Mouse (Mus musculus) forebrain, embryonic 11.5 days (tissue): ENCODE data around the gene Nfe2l1. TPM values are rescaled to one million over a fixed set of nuclear protein-coding genes. Genes with fewer than 3 reads are reported as not detected.

Experiments used
- ATAC-seq: fragments of 200-750 bp; cut with Nextera tagmentation; replicated peaks from 2 replicates; pipeline ENCODE4 v1.8.0; 2017; ENCODE audit warnings: moderate TSS enrichment; ENCODE audit not compliant: low FRiP score
- DNase-seq: peaks from one replicate; pipeline ENCODE4 v3.0.0-alpha.2; 2017; ENCODE audit warnings: low spot score
- H3K27ac ChIP-seq: fragments of 300-500 bp; sonication (generic); 2 replicates; pipeline ENCODE4 v1.5.1; 2014; ENCODE audit warnings: low read depth, low read length
- H3K27me3 ChIP-seq: fragments of 300-500 bp; sonication (generic); 2 replicates; pipeline ENCODE4 v1.6.1; 2014; ENCODE audit warnings: mild to moderate bottlenecking, low read length, mixed read lengths; ENCODE audit not compliant: control insufficient read depth, insufficient read depth
- H3K36me3 ChIP-seq: fragments of 300-500 bp; sonication (generic); 2 replicates; pipeline ENCODE4 v1.6.1; 2014; ENCODE audit warnings: mild to moderate bottlenecking, low read length, moderate library complexity, mixed read lengths; ENCODE audit not compliant: control insufficient read depth, insufficient read depth
- H3K4me1 ChIP-seq: fragments of 300-500 bp; sonication (generic); replicated peaks from 2 replicates; pipeline ENCODE4 v1.6.1; 2014; ENCODE audit warnings: low read length, mixed read lengths; ENCODE audit not compliant: control insufficient read depth, insufficient read depth
- H3K4me2 ChIP-seq: fragments of 300-500 bp; sonication (generic); 2 replicates; pipeline ENCODE4 v1.6.1; 2014; ENCODE audit warnings: low read depth, mild to moderate bottlenecking, low read length, moderate library complexity, mixed read lengths; ENCODE audit not compliant: severe bottlenecking
- H3K4me3 ChIP-seq: fragments of 300-500 bp; sonication (generic); 2 replicates; pipeline ENCODE4 v1.5.1; 2014; ENCODE audit warnings: low read depth, low read length
- H3K9ac ChIP-seq: fragments of 300-500 bp; sonication (generic); 2 replicates; pipeline ENCODE4 v1.6.1; 2014; ENCODE audit warnings: low read length
- H3K9me3 ChIP-seq: fragments of 300-500 bp; sonication (generic); 2 replicates; pipeline ENCODE4 v1.6.1; 2016; ENCODE audit warnings: low read length, mixed read lengths; ENCODE audit not compliant: control insufficient read depth
- WGBS: fragments of 180-500 bp; shearing (Covaris S2); extraction: QIAGEN DNeasy Blood & Tissue Kit; methylation state at CpG from one replicate; pipeline ENCODE4 v1.1.7; 2014; 5-methylcytosine and 5-hydroxymethylcytosine counted together
- polyA plus RNA-seq: library from polyadenylated mRNA; unstranded; fragments of >200 nt; fragmentation: Nextera tagmentation; extraction: Ambion mirVana; gene quantifications from 2 replicates; pipeline ENCODE4 v1.2.1, GENCODE M21; 2014

Gene Nfe2l1
- 38.6 and 42.9 TPM in 2 replicates for polyA plus RNA-seq

GRCm38 (mm10) chr11:96829813-96830538 lies at the start of gene Nfe2l1:
TSS of gene Nfe2l1 (minus strand) at chr11:96829968.
- H3K4me1 ChIP-seq: peaks cover 22% of the 10 kb centered on the region; the same call in 1 of the 2 replicates
- no peaks in the 10 kb centered on the region for H3K9me3 ChIP-seq
- ATAC-seq (peak; percentile 99), DNase-seq (peak; percentile 97)
- H3K27me3 ChIP-seq: no peaks in the 10 kb centered on the region
- H3K27ac ChIP-seq: peak within 1 kb of the TSS; percentile 96
- under 1% methylated on average over 51 of the region's 51 CpGs for WGBS
- H3K9ac ChIP-seq: peak within 1 kb of the TSS; percentile 82
- peak within 1 kb of the TSS; percentile 69 for H3K4me3 ChIP-seq
- peak within 1 kb of the TSS; percentile 74 for H3K4me2 ChIP-seq
- no peaks in the 10 kb centered on the region for H3K36me3 ChIP-seq

- DNase-seq (no peak), ATAC-seq (no peak)
- Histone ChIP-seq H3K27me3 (no peaks in the 10 kb centered on the region), H3K4me1 (peaks cover 43% of the 10 kb centered on the region), H3K36me3 (no peaks in the 10 kb centered on the region), H3K4me2 (no peak overlapping the region), H3K9me3 (no peaks in the 10 kb centered on the region), H3K27ac (peak overlapping the region; percentile 90), H3K4me3 (no peak overlapping the region), H3K9ac (peak overlapping the region; percentile 37)
- WGBS: 8% methylated on average over 7 of the region's 7 CpGs
These were observed 49.6 kb upstream of the Nfe2l1 start for GRCm38 (mm10) chr11:96879359-96879758.

- Histone ChIP-seq H3K27me3 (no peaks in the 10 kb centered on the region), H3K9me3 (no peaks in the 10 kb centered on the region), H3K36me3 (no peaks in the 10 kb centered on the region), H3K4me1 (peaks cover 47% of the 10 kb centered on the region), H3K4me2 (no peak overlapping the region), H3K27ac (peak overlapping the region; percentile 90), H3K9ac (no peak overlapping the region), H3K4me3 (no peak overlapping the region)
- ATAC-seq: no peak
- DNase-seq: no peak
- WGBS: 29% methylated on average over 3 of the region's 3 CpGs
These were observed 48.9 kb upstream of the Nfe2l1 start for GRCm38 (mm10) chr11:96878715-96879114.

- H3K4me1 ChIP-seq: peaks cover 60% of the 10 kb centered on the region
These were observed 47.3 kb upstream of the Nfe2l1 start for GRCm38 (mm10) chr11:96877071-96877470.

GRCm38 (mm10) chr11:96876300-96877040 lies 46.7 kb upstream of the Nfe2l1 start:
- peak overlapping the region; percentile 50 for H3K4me2 ChIP-seq
- H3K36me3 ChIP-seq: no peaks in the 10 kb centered on the region
- H3K9ac ChIP-seq: peak overlapping the region; percentile 73
- H3K4me1 ChIP-seq: peaks cover 60% of the 10 kb centered on the region
- DNase-seq (peak; percentile 71), ATAC-seq (peak; percentile 54)
- no peaks in the 10 kb centered on the region for H3K27me3 ChIP-seq
- peak overlapping the region; percentile 14; the same call in 1 of the 2 replicates for H3K4me3 ChIP-seq
- H3K27ac ChIP-seq: peak overlapping the region; percentile 100
- no peaks in the 10 kb centered on the region for H3K9me3 ChIP-seq
- 2% methylated on average over 13 of the region's 13 CpGs for WGBS

More at GRCm38 (mm10) chr11:96877071-96877470, 47.3 kb upstream of the Nfe2l1 start:
- peak overlapping the region; percentile 73 for H3K9ac ChIP-seq
- no peaks in the 10 kb centered on the region for H3K9me3 ChIP-seq
- peak overlapping the region; percentile 50; the same call in 1 of the 2 replicates for H3K4me2 ChIP-seq
- 41% methylated on average over 4 of the region's 4 CpGs for WGBS
- no peaks in the 10 kb centered on the region for H3K27me3 ChIP-seq
- H3K27ac ChIP-seq: peak overlapping the region; percentile 100
- no peak for ATAC-seq
- DNase-seq: no peak
- H3K4me3 ChIP-seq: no peak overlapping the region
- no peaks in the 10 kb centered on the region for H3K36me3 ChIP-seq

- H3K9me3 ChIP-seq: no peaks in the 10 kb centered on the region
- peak overlapping the region; percentile 50; the same call in 1 of the 2 replicates for H3K4me2 ChIP-seq
- no peaks in the 10 kb centered on the region for H3K27me3 ChIP-seq
- DNase-seq: peak; percentile 97
- ATAC-seq: peak; percentile 83
- H3K36me3 ChIP-seq: no peaks in the 10 kb centered on the region
- WGBS: under 1% methylated on average over 35 of the region's 35 CpGs
- H3K9ac ChIP-seq: peak overlapping the region; percentile 55
- H3K27ac ChIP-seq: peak overlapping the region; percentile 100
- H3K4me3 ChIP-seq: peak overlapping the region; percentile 14; the same call in 1 of the 2 replicates
- H3K4me1 ChIP-seq: peaks cover 62% of the 10 kb centered on the region
These were observed 46.0 kb upstream of the Nfe2l1 start for GRCm38 (mm10) chr11:96875745-96876144.

GRCm38 (mm10) chr11:96875270-96875669 lies 45.5 kb upstream of the Nfe2l1 start:
- DNase-seq: no peak

GRCm38 (mm10) chr11:96873601-96874140 lies 43.9 kb upstream of the Nfe2l1 start:
- WGBS: 5% methylated on average over 11 of the region's 11 CpGs
- ATAC-seq (peak; percentile 5; the same call in 1 of the 2 replicates), DNase-seq (peak; percentile 76)
- Histone ChIP-seq H3K36me3 (no peaks in the 10 kb centered on the region), H3K4me2 (peak overlapping the region; percentile 21; the same call in 1 of the 2 replicates), H3K27me3 (no peaks in the 10 kb centered on the region), H3K4me1 (peaks cover 54% of the 10 kb centered on the region), H3K27ac (peak overlapping the region; percentile 100), H3K4me3 (no peak overlapping the region), H3K9me3 (no peaks in the 10 kb centered on the region), H3K9ac (peak overlapping the region; percentile 73)

More at GRCm38 (mm10) chr11:96875270-96875669, 45.5 kb upstream of the Nfe2l1 start:
- H3K4me1 ChIP-seq: peaks cover 62% of the 10 kb centered on the region
- no peaks in the 10 kb centered on the region for H3K27me3 ChIP-seq
- H3K36me3 ChIP-seq: no peaks in the 10 kb centered on the region
- no peak overlapping the region for H3K4me3 ChIP-seq
- peak overlapping the region; percentile 100 for H3K27ac ChIP-seq
- H3K9me3 ChIP-seq: no peaks in the 10 kb centered on the region
- peak overlapping the region; percentile 50; the same call in 1 of the 2 replicates for H3K4me2 ChIP-seq
- WGBS: under 1% methylated on average over 4 of the region's 4 CpGs
- H3K9ac ChIP-seq: peak overlapping the region; percentile 55
- no peak for ATAC-seq
